Mouse (Mus musculus): ENCODE data around the gene Casp6.

DNA sequence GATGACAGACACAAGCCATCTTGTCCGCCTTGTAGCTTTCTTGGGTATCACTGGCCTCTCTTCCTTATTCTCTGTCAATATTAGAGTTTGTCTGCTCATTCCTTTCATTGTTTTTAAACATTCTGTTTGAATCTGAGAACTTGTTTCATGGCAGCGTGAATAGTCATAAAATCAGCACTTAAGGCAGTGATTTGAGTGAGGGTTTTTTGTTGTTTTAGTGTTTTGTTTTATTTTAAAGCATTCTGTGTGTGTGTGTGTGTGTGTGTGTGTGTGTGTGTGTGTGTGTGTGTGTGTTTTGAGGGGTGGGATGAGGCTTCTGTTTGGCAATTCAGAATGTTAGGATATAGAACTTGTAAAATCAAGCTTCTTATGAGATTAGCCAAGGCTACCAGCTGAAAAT is 21.3 kb upstream of the Casp6 start:
- no peak for TF ChIP-seq CTCF (IDR thresholded peaks at IDR 0.05; ENCODE audit: borderline replicate concordance, insufficient read depth, low read length)
- TF ChIP-seq POLR2A (IDR thresholded peaks at IDR 0.05; ENCODE audit: low read depth, low read length) = no peak
